Mouse (Mus musculus) retina, adult 2 months (tissue): ENCODE results near the gene Ap4b1.

Source experiments
- DNase-seq: peaks from one replicate; pipeline ENCODE4 v3.0.0-alpha.2; 2012; ENCODE audit warnings: low read depth, low spot score

Ap4b1 gene

DNA sequence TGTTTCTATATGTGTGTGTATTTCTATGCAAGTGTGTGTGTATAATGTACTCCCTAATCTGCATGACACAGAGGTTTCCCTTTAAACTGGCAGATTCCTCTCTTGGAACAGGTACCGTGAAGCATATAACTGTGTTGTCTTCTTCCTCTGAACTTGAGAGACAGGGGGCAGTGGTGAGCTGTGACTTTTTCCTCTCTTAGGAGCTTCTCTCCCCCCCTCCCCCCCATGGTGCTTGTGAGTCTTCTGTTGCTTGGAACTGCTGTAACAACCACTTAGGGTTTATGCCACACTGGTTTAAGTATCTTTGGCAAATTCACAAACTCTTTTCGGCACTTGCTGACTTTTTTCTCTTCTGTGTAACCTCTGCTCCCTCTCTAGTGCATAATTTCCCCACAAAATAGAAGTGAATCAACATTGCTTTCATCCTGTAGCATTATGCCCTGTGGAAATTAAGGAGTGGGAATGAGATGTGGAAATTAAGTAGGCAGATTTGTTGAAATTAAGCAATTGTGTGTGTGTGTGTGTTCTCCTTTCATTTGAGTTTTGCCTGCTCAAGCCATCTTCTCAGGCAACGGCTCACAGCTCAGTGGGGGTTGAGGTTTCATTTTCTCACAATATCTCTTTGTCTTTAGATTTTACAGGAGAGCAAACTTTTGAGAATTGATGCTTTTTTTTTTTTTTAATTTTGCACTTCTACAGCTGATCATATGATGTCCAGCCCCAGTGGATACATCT, 43.4 kb downstream of the Ap4b1 start:
- DNase-seq = peak; percentile 16

DNA sequence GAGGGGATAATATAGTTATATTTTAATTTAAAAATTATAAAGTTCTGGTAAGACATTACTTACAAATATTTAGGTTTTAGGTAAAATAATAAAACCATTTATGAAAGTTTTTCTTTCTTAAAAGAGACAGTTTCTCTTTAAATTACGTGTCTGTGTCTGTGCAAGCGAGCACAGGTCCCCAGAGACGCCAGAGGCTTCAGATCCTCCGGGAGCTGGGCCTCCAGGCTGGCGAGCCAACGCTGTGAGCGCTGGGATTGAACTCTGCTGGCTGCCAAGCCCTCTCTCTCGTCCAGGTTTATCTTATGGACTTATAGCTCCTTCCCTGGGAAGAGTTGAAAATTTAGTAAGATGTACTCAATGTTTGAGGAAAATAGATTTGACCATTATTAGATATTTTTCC, 44.5 kb downstream of the Ap4b1 start:
- DNase-seq = no peak

DNA sequence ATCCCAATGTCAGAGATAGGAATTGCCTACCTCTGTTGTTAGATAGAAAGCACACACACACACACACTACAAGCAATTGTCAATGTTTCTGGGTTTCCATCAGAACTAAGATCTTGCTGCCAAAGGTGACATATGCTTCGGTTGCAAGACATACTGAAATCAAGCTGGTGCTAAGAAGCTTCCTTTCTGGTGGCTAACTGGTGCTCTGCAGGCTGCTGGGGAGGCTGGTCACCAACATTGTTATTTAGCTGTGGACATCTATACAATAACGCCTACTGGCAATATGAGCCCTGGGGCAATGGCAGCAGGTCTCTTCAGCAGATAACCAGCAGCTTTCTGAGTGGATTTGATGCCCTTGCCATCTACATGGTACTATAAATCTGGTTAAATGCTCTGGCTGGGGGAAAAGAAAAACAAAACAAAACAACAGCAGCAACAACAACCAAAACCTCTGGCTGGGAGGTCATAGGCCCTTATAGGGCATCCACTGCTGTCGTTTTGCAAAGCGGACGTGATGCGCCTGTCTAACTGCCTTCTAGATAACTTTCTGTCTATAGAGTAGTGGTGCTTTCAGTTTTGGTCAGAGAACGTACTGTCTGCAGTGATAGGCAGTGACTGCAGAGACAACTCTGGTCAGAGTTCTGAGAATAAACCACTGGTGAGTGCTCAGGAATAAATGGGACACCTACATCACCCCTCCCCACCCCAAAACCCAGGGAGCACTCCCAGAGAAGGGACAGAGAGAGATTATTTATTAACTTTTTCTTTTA, 47.9 kb downstream of the Ap4b1 start:
- DNase-seq = no peak

DNA sequence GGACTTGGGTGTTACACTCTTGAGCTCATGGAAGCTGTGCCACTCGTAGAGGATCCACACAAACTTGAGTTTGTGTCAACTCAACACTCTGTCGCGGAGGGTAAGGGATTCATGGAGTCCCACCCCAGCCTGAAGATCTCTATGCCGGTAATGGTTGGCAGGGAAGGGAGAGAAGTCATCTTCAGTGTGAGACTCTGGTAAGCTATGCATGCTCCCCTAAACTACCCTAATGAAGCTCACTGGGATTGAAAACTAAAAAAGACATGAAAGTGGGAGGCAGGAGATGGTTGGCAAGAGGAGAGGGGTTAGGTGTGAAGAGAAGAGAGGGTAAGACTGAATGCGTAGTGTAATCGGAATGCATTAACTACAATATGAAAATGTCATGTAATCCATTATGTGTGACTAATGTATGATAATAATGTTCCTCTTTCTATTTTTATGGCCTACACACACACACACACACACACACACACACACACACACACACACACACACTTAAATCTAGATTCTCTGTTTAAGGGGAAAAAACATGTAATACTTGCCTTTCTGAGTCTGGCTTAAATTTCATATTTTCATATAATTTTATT, 48.8 kb downstream of the Ap4b1 start:
- no peak for DNase-seq

DNA sequence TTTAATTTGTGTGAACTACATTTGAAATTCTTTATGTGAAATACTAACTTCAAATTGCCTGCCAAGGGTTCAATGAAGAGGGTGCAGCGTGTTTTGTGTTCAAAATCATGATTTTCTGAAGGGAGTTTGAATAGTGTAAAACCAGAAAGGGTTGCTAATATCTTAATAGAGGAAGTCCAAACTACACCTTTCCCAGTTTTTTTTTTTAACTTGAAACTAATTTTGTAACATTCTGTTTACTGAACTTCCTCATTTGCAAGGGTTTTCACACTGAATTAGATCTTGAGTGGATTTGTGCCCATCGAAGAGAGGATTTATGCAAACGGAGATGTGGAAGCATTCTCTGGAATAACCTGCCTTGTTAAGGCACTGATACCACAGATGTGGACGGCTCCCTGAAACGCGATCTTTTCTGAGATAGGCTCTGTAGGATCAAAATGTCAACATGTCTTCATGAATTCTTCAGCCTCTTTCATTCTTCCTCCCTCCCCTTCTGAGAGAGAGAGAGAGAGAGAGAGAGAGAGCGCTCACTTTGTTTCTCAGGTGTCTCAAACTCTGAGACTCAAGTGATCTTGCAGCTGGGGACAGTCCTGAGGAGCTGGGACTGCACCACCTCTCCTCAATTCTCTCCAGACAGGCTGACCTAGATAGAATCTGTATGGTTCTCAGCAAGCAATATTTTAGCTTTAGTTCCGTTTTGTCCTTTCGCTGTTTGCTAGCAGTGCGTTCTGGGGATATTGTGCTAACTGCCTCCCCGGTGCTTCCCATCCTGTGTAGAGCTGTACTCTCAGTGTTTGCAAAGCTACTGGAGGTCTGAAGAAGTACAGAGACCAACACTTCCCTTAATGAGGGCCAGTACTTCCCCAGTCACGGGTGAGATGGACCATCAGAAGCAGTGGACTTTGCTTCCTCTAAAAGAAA, 49.8 kb downstream of the Ap4b1 start, which contains the start of gene Ptpn22:
Gene Ptpn22 (plus strand): TSS at position 915 of the 921 bp plus-strand sequence.
- no peak for DNase-seq

DNA sequence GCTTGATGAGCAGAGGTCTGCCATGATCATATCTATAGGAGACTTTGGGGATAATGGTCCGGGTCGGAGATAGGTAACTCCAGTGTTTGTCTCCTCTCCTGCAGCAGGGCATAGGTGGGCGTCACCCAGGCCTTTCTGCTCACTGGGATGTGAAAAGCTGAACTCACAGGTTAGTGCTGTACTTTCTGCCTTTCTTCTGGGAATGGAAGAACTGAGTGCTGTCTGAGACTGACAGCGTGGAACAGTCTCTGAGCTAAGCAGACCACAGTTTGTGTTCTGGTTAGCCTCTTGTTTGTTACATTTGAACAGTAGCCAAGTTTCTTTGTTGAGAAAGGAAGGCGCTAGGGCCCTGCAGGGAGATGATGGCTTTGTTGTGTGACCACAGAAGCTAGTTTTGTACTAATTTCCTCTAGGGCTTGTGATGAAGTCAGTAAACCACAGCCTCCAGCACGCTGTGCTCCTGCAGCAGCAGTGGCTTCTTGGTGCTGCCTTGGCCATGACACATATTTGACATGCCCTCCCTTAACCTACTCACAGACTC, 50.6 kb downstream of the Ap4b1 start:
- DNase-seq = no peak

DNA sequence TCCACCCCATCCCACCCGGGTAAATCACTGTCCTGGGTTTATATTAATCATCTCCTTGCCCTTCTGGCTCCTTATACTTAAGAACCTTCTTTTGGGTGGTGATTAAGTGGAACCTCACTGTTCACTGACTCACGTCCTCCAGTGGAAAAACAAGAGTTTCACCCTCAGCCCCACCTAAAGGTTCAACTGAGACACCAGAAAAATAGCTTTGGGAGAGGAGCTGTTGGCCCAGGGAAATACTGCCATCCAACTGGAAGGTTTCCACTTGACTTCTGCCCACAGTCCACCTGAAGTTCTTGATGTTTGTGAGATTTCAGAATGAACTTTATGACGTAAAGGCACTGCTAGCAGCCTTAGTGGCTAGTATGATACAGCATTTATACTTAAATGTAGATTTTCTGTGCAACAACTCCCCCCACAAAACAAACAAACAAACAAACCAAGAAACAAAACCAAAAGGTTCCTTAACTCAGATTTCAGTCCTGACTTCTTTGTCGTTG, 53.5 kb downstream of the Ap4b1 start:
- no peak for DNase-seq

DNA sequence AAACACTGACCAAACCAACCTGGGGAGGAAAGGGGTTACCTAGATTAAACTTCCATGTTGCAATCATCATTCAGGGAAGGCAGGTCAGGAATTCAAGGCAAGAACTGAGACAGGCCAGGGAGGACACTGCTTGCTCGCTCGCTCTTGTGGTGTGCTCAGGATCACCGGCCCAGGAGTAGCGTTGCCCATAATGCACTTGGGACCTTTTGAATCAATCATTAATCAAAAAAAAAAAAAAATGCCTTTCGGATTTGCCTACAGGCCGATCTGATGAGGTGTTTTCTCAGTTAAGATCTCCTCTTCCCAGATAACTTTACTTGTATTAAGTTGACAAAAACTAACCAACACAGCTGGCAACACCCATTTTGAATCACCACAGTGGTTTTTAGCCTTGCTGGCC, 54.9 kb downstream of the Ap4b1 start:
- DNase-seq = no peak

DNA sequence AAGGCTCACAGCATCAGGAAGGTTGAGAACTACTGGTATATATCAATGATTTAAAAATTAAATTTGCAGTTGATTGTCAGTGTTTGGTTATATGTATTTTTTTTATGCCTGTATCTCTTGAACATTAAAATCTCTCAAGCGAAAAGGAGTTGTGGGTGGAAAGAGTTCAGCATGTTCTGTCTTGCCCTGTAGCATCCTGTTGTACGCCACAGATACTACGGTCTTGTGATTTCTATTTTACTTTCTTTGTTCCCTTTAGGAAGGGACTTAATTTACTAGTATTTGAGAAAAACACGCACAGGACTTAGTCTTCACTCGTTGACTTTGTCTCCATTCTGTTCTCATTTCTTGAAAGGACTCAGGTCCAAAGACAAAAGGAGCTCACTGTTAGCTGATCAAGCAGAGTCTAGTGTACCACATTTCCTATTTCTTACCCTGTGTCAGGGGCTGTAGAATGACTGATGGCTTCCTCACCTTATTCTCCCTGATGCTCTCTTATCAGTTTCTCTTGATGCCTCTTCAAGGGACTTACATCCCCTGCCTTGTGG, 58.2 kb downstream of the Ap4b1 start:
- DNase-seq = no peak

DNA sequence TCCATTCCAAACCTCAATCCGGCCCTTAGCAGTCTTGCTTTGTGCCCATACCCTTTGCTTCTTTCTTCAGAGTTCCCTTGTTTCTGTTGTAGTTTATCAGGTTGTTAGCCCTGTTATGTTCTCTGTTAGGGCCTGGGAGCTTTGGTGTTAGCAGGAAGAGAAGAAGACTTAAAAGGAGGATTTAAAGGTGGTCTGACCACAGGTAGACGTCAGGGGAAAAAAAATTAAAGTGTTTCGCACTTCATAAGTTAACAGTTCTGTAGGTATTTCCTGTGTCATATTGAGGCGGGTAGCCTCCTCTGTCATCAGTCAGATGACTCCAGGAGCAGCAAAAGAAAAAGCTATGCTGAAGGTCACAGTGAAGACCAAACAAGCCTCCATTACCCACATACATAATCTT, 58.7 kb downstream of the Ap4b1 start:
- DNase-seq = no peak
